Mouse (Mus musculus) forebrain, embryonic 16.5 days (tissue): ENCODE measurements around the gene Cadps2. TPM values are rescaled to one million over a fixed set of nuclear protein-coding genes. Genes with fewer than 3 reads are reported as not detected.

ENCODE experiments used
- ATAC-seq: fragments of 200-750 bp; cut with Nextera tagmentation; 2 replicates; pipeline ENCODE4 v1.8.0; 2017; ENCODE audit warnings: mild to moderate bottlenecking, moderate library complexity
- H3K27ac ChIP-seq: fragments of 300-500 bp; sonication (generic); 2 replicates; pipeline ENCODE4 v1.5.1; 2014; ENCODE audit warnings: low read length, control low read depth
- H3K27me3 ChIP-seq: fragments of 300-500 bp; sonication (generic); replicated peaks from 2 replicates; pipeline ENCODE4 v1.6.1; 2014; ENCODE audit warnings: low read length; ENCODE audit not compliant: control insufficient read depth, insufficient read depth
- H3K36me3 ChIP-seq: fragments of 300-500 bp; sonication (generic); 2 replicates; pipeline ENCODE4 v1.6.1; 2014; ENCODE audit not compliant: control insufficient read depth, insufficient read depth
- H3K4me1 ChIP-seq: fragments of 300-500 bp; sonication (generic); replicated peaks from 2 replicates; pipeline ENCODE4 v1.6.1; 2014; ENCODE audit warnings: low read length; ENCODE audit not compliant: control insufficient read depth, insufficient read depth
- H3K4me2 ChIP-seq: fragments of 300-500 bp; sonication (generic); 2 replicates; pipeline ENCODE4 v1.6.1; 2014; ENCODE audit warnings: mild to moderate bottlenecking, low read length, control low read depth
- H3K4me3 ChIP-seq: fragments of 300-500 bp; sonication (generic); replicated peaks from 2 replicates; pipeline ENCODE4 v1.5.1; 2014; ENCODE audit warnings: mild to moderate bottlenecking, low read length, control low read depth
- H3K9ac ChIP-seq: fragments of 300-500 bp; sonication (generic); replicated peaks from 2 replicates; pipeline ENCODE4 v1.6.1; 2014; ENCODE audit warnings: low read depth, low read length, control low read depth
- H3K9me3 ChIP-seq: fragments of 300-500 bp; sonication (generic); 2 replicates; pipeline ENCODE4 v1.6.1; 2016; ENCODE audit warnings: low read length; ENCODE audit not compliant: control insufficient read depth
- WGBS: fragments of 180-500 bp; shearing (Covaris S2); extraction: QIAGEN DNeasy Blood & Tissue Kit; methylation state at CpG from one replicate; pipeline ENCODE4 v1.1.7; 2014; 5-methylcytosine and 5-hydroxymethylcytosine counted together
- polyA plus RNA-seq: library from polyadenylated mRNA; unstranded; fragments of >200 nt; fragmentation: Nextera tagmentation; extraction: Ambion mirVana; gene quantifications from 2 replicates; pipeline ENCODE4 v1.2.1, GENCODE M21; 2015

Gene Cadps2
- polyA plus RNA-seq, 1 experiment from 2014 or later, result 5.2 TPM

DNA sequence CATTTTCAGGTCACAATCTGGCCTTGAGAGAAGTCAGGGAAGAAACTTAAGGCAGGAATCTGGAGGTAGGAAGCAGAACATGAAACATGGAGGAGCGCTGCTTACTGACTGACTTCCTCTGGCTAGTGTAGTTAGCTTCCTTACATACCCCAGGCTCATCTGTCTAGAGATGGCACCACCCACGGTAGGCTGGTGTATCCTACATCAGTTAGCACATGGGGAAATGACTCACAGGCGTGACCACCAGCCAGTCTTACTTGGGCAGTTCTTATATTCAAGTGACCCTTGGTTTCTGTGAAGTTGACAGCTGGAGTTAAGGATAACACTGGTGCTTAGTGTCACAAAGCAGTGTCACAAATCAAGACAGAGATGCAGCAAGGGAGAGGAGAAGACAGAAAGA lies 110.6 kb downstream of the Cadps2 start:
- Histone ChIP-seq H3K4me1 (no peaks in the 10 kb centered on the region), H3K27ac (no peak overlapping the region), H3K9me3 (no peaks in the 10 kb centered on the region), H3K4me3 (no peak overlapping the region), H3K4me2 (no peak overlapping the region), H3K9ac (no peak overlapping the region), H3K27me3 (no peaks in the 10 kb centered on the region), H3K36me3 (no peaks in the 10 kb centered on the region)
- 87% methylated on average over 3 of the region's 3 CpGs for WGBS
- ATAC-seq, result no peak

DNA sequence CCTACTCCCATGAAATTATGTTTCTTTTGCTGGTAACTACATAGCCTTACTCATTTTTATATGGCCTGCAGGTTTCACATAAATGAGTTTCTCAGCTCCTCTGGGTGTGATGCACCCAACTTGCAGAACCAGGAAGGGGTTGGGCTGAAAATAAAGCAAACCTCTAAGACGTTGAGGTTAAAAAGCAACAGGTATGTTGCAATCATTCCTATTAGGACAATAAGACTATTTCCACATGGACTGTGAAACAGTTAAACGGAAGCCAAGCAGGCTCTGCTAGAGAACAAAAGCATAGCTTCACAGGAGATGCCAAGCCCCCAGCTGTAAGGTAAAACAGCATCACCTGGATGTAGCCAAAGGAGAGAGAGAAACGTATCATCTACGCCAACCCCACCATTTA lies 115.5 kb downstream of the Cadps2 start:
- 83% methylated on average over 4 of the region's 4 CpGs for WGBS
- Histone ChIP-seq H3K9ac (no peak overlapping the region), H3K36me3 (no peaks in the 10 kb centered on the region), H3K4me2 (no peak overlapping the region), H3K4me1 (no peaks in the 10 kb centered on the region), H3K4me3 (no peak overlapping the region), H3K27ac (no peak overlapping the region), H3K9me3 (0 out of 2 replicates have a peak, but pooled peaks cover 4% of the 10 kb centered on the region), H3K27me3 (no peaks in the 10 kb centered on the region)
- no peak for ATAC-seq

DNA sequence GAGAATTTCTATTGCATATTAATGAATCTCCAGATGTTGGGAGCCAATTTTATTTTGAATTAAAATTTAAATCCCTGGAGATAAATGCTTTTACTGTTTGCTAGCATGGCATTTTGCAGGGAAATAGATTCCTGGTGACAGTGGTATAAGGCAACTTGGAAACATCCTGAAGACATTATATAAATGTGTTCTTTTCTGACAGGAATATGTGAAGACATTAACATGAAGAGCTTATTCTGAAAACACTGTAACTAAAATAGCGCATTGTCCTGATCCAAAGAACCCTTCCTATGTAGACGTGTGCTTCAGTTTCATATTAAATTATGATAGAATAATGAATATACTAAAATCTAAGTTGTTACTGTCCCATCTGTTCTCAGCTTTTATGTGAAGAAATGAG lies 118.8 kb downstream of the Cadps2 start:
- 0 out of 2 replicates have a peak, but pooled peaks cover 4% of the 10 kb centered on the region for H3K9me3 ChIP-seq
- no peak overlapping the region for H3K27ac ChIP-seq
- H3K9ac ChIP-seq, result no peak overlapping the region
- no peaks in the 10 kb centered on the region for H3K27me3 ChIP-seq
- 92% methylated on average over 2 of the region's 2 CpGs for WGBS
- H3K36me3 ChIP-seq, result no peaks in the 10 kb centered on the region
- H3K4me1 ChIP-seq, result no peaks in the 10 kb centered on the region
- no peak overlapping the region for H3K4me3 ChIP-seq
- ATAC-seq, result no peak
- no peak overlapping the region for H3K4me2 ChIP-seq

DNA sequence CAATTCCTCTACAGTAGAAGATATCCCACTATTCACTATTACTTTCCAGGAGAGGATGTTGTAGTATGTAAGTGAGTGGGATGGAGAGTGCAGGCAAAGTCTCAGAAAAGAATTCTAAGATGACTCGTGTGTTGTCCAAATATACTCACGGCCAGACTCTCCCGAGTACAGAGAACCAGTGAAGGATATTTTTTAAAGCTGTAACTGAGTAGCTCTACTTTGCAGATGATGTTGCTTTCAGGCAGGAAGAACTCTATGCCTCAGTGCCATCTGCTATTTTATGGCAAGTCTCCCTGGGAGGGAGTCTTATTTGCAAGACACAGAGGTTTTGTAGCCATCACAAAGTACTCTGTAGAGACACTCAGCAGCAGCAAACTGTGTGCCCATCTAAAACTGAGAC lies 131.7 kb downstream of the Cadps2 start:
- no peak overlapping the region for H3K9ac ChIP-seq
- H3K9me3 ChIP-seq, result no peaks in the 10 kb centered on the region
- H3K4me2 ChIP-seq, result no peak overlapping the region
- H3K4me3 ChIP-seq, result no peak overlapping the region
- 87% methylated on average over 3 of the region's 3 CpGs for WGBS
- no peak overlapping the region for H3K27ac ChIP-seq
- H3K4me1 ChIP-seq, result no peaks in the 10 kb centered on the region
- H3K36me3 ChIP-seq, result no peaks in the 10 kb centered on the region
- ATAC-seq, result no peak
- no peaks in the 10 kb centered on the region for H3K27me3 ChIP-seq

DNA sequence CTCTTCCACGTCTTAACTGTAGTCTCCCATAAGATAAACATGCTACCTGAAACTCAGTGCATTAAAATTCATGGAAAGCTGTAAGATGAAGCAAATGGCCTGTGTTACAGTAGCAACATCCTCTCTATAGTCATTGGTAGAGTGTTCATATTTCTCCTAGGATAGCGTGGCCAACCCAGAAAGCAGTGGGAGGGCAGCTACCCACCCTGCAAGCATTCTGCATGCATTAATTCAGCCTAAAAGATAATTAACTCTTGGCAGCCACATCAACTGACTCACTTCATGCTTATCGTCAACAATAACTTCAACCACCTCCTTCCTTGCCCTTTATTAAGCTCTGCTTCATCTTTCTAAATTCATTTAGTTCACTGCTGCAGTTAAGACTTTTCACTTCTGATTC lies 138.3 kb downstream of the Cadps2 start:
- WGBS, result 45% methylated on average over 3 of the region's 3 CpGs
- Histone ChIP-seq H3K4me1 (0 out of 2 replicates have a peak, but pooled peaks cover 2% of the 10 kb centered on the region), H3K9me3 (no peaks in the 10 kb centered on the region), H3K4me3 (no peak overlapping the region), H3K27ac (no peak overlapping the region), H3K36me3 (no peaks in the 10 kb centered on the region), H3K27me3 (no peaks in the 10 kb centered on the region), H3K9ac (no peak overlapping the region), H3K4me2 (no peak overlapping the region)
- ATAC-seq, result no peak

DNA sequence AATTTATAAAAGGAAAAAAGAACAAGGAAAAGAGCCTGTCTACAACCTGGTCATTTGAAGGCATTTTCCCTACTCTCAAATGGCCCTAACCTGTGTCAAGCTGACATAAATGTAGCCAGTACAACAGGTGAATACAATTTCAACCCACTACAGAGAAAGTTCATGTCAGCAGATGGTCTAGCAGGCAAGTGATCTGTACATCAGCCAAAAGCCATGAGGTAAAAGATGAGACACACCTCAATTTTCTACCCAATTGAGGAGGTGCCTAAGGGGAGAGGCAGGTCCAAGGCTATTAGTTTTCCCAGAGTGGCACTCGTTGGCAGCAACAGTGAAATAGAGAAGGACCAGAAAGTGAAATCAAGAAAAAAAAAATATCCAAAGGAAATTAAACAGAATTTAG lies 161.0 kb downstream of the Cadps2 start:
- 77% methylated on average over 1 of the region's 1 CpGs for WGBS
- ATAC-seq, result no peak
- Histone ChIP-seq H3K9me3 (no peaks in the 10 kb centered on the region), H3K9ac (no peak overlapping the region), H3K4me1 (no peaks in the 10 kb centered on the region), H3K4me2 (no peak overlapping the region), H3K27me3 (no peaks in the 10 kb centered on the region), H3K4me3 (no peak overlapping the region), H3K27ac (no peak overlapping the region), H3K36me3 (no peaks in the 10 kb centered on the region)

DNA sequence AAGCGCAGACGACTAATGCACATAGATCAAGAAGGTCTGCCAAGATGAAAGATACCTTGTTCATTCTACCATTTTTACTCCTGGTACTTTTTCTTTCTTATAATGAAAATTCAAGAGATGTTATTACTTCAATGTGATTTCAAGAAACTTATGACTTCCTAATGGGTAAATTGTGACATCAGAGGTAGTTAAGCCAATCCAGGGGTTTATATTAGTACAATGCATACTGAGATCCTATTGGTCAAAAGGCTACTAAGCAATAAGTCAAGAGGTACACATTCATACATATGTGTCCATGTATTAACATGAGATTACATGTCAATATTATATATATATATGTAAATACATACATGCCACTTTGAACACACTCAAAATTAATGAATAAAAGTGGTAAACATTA lies 184.2 kb downstream of the Cadps2 start, which contains the start of gene Rnf148:
Gene Rnf148, minus strand, starts transcription at position 101 of the 400 bp plus-strand sequence.
- no peak within 1 kb of the TSS for H3K27ac ChIP-seq
- H3K9ac ChIP-seq, result no peak within 1 kb of the TSS
- no peak within 1 kb of the TSS for H3K4me2 ChIP-seq
- no peaks in the 10 kb centered on the region for H3K9me3 ChIP-seq
- 90% methylated on average over 2 of the region's 2 CpGs for WGBS
- no peaks in the 10 kb centered on the region for H3K36me3 ChIP-seq
- no peak for ATAC-seq
- no peaks in the 10 kb centered on the region for H3K27me3 ChIP-seq
- H3K4me3 ChIP-seq, result no peak within 1 kb of the TSS
- H3K4me1 ChIP-seq, result no peaks in the 10 kb centered on the region

DNA sequence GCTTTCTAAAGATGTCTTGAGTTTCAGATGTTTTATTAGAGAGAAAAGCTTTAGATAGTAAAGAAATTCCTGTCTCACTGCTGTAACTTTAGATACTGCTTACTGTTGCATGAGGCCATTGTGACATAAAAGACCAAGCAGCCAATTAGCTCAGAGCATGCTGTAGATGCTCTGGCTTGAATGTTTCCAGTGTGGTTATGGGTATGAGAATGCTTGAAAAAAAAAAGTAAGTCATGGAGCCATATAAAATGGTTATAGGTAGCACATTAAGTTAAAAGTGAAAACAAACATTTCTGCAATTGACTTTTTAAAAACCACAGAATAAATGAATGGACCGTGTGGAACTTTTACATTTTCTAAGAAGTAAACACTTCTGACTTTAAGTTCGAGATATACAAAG lies 189.0 kb downstream of the Cadps2 start, which contains the start of gene Rnf133:
Gene Rnf133, minus strand, starts transcription at position 101 of the 400 bp plus-strand sequence.
- no peak for ATAC-seq
- Histone ChIP-seq H3K9ac (no peak within 1 kb of the TSS), H3K4me2 (no peak within 1 kb of the TSS), H3K9me3 (no peaks in the 10 kb centered on the region), H3K36me3 (no peaks in the 10 kb centered on the region), H3K27me3 (no peaks in the 10 kb centered on the region), H3K4me3 (no peak within 1 kb of the TSS), H3K4me1 (no peaks in the 10 kb centered on the region), H3K27ac (no peak within 1 kb of the TSS)
- 93% methylated on average over 2 of the region's 2 CpGs for WGBS

DNA sequence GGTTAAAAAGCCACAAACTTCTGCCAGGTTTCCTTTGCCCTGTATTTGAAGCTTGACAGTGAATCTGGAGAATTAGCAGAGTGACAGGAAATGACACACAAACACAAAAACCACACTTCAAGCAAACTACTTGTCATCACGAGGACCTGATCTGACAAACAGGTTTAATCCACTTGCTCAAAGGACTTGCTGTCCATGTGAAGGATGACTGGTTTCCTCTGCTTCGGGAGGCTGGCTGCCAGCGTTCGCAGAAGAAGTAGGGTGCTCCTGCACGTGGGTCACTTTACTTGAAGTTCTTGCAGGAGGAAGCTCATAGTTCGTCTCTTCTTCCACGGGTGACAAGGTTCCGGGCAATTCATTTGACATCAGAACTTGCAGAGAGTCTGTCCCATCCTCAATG lies 190.5 kb downstream of the Cadps2 start:
- H3K9me3 ChIP-seq, result no peaks in the 10 kb centered on the region
- no peak overlapping the region for H3K4me2 ChIP-seq
- WGBS, result 88% methylated on average over 8 of the region's 8 CpGs
- H3K36me3 ChIP-seq, result no peaks in the 10 kb centered on the region
- no peak overlapping the region for H3K9ac ChIP-seq
- no peak overlapping the region for H3K4me3 ChIP-seq
- no peaks in the 10 kb centered on the region for H3K27me3 ChIP-seq
- ATAC-seq, result no peak
- no peaks in the 10 kb centered on the region for H3K4me1 ChIP-seq
- no peak overlapping the region for H3K27ac ChIP-seq

DNA sequence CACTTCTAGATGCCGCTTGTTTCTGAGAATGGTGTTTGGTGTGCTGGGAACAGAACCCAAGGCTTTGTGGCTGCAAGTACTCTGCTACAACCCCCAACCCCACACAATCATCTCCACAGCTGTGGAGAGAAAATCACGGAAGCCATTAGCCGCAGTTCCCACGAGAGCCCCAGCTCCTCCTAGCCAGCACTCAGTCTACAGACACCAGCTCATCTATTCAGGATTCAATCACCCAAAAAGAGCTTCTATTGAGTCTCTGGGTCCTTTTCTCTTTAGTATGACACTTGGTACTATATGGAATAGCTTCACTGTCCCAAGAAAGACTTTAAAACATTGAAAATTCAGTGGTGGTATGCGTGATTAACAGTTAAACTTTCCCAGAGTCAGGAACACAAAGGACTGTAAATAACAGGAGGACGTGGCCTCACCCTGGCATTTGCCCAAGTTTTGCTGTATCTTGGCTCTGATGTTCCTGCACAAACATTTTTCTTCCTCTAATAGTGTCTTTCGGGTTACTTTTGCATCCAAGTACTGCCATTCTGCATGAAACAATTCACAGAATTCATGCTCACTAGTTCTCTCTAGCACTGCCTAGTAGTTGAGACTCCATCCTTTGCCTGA lies 191.5 kb downstream of the Cadps2 start:
- WGBS, result 51% methylated on average over 7 of the region's 7 CpGs
- no peaks in the 10 kb centered on the region for H3K27me3 ChIP-seq
- no peak overlapping the region for H3K4me3 ChIP-seq
- no peaks in the 10 kb centered on the region for H3K4me1 ChIP-seq
- H3K4me2 ChIP-seq, result no peak overlapping the region
- no peaks in the 10 kb centered on the region for H3K9me3 ChIP-seq
- H3K36me3 ChIP-seq, result no peaks in the 10 kb centered on the region
- H3K27ac ChIP-seq, result no peak overlapping the region
- H3K9ac ChIP-seq, result no peak overlapping the region
- no peak for ATAC-seq
